Mouse (Mus musculus): ENCODE results near the gene Shld1. TPM values are rescaled to one million over a fixed set of nuclear protein-coding genes. Genes with fewer than 3 reads are reported as not detected.

Shld1 gene
- total and polyA plus RNA-seq, 2 experiments from 2014 or later = 14.1 to 23.3 TPM

DNA sequence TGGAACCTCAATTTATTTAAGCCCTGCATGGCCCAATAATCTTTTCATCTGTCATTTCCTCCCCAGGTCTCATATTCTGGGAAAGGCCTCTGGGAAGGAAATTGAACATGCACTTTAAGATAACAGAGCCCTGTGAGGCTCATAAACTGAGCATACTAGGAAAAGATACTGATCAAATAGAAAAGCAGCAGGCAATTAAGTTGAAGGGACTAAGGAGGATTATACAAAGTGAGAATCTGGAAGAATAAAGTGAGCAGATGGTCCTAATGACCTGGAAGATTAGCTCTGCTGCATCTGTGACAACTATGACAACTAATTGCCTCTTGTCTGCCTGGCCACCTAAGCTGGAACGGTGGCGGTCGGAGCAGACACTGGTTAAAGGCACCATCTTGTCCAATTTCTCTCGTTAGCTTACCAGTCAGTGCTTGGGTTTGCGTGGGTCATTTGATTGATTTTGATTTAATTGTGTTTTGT is 37.3 kb downstream of the Shld1 start:
- WGBS = 76% methylated on average over 5 of the region's 5 CpGs
- Histone ChIP-seq H3K36me3 (replicated peaks; ENCODE audit: control insufficient read depth, insufficient read depth, low read length) (no peaks in the 10 kb centered on the region), H3K9me3 (replicated peaks; ENCODE audit: control insufficient read depth, low read length) (no peaks in the 10 kb centered on the region), H3K27ac (ENCODE audit: low read depth) (no peak overlapping the region), H3K9ac (replicated peaks; ENCODE audit: low read depth, low read length) (no peak overlapping the region), H3K4me3 (ENCODE audit: low read depth, low read length) (no peak overlapping the region), H3K4me1 (ENCODE audit: control insufficient read depth, insufficient read depth) (peaks cover 4% of the 10 kb centered on the region; the same call in 1 of the 2 replicates), H3K4me2 (ENCODE audit: low read depth, low read length) (no peak overlapping the region), H3K27me3 (ENCODE audit: control insufficient read depth, insufficient read depth, low read length) (no peaks in the 10 kb centered on the region)
- ATAC-seq (ENCODE audit: insufficient read depth, low read depth) (no peak), DNase-seq (ENCODE audit: low spot score) (no peak)
- no peak for TF ChIP-seq CTCF (IDR thresholded peaks at IDR 0.05; ENCODE audit: low read depth)
- TF ChIP-seq EP300 (IDR thresholded peaks at IDR 0.05; ENCODE audit: low read depth) = no peak

- Histone ChIP-seq H3K9ac (replicated peaks; ENCODE audit: low read depth, low read length) (no peak overlapping the region), H3K9me3 (replicated peaks; ENCODE audit: control insufficient read depth, low read length) (no peaks in the 10 kb centered on the region), H3K4me2 (ENCODE audit: low read depth, low read length) (no peak overlapping the region), H3K36me3 (replicated peaks; ENCODE audit: control insufficient read depth, insufficient read depth, low read length) (no peaks in the 10 kb centered on the region), H3K4me1 (ENCODE audit: control insufficient read depth, insufficient read depth) (peaks cover 4% of the 10 kb centered on the region; the same call in 1 of the 2 replicates), H3K27ac (ENCODE audit: low read depth) (no peak overlapping the region), H3K27me3 (ENCODE audit: control insufficient read depth, insufficient read depth, low read length) (no peaks in the 10 kb centered on the region), H3K4me3 (ENCODE audit: low read depth, low read length) (no peak overlapping the region)
- DNase-seq (ENCODE audit: low spot score) (no peak), ATAC-seq (ENCODE audit: insufficient read depth, low read depth) (no peak)
- 91% methylated on average over 7 of the region's 7 CpGs for WGBS
- TF ChIP-seq CTCF (IDR thresholded peaks at IDR 0.05; ENCODE audit: low read depth) (no peak), EP300 (IDR thresholded peaks at IDR 0.05; ENCODE audit: low read depth) (no peak)
These were observed 37.8 kb downstream of the Shld1 start for GRCm38 (mm10) chr2:132724561-132724960.

GRCm38 (mm10) chr2:132725376-132725905 is 38.7 kb downstream of the Shld1 start:
- no peak overlapping the region for H3K4me2 ChIP-seq (ENCODE audit: low read depth, low read length)
- DNase-seq (ENCODE audit: low spot score) (no peak), ATAC-seq (ENCODE audit: insufficient read depth, low read depth) (no peak)
- peaks cover 4% of the 10 kb centered on the region; the same call in 1 of the 2 replicates for H3K4me1 ChIP-seq (ENCODE audit: control insufficient read depth, insufficient read depth)
- H3K9ac ChIP-seq (replicated peaks; ENCODE audit: low read depth, low read length) = no peak overlapping the region
- 82% methylated on average over 9 of the region's 9 CpGs for WGBS
- no peaks in the 10 kb centered on the region for H3K9me3 ChIP-seq (replicated peaks; ENCODE audit: control insufficient read depth, low read length)
- no peak overlapping the region for H3K4me3 ChIP-seq (ENCODE audit: low read depth, low read length)
- H3K27ac ChIP-seq (ENCODE audit: low read depth) = no peak overlapping the region
- TF ChIP-seq CTCF (IDR thresholded peaks at IDR 0.05; ENCODE audit: low read depth) = no peak
- TF ChIP-seq EP300 (IDR thresholded peaks at IDR 0.05; ENCODE audit: low read depth) = no peak
- H3K36me3 ChIP-seq (replicated peaks; ENCODE audit: control insufficient read depth, insufficient read depth, low read length) = no peaks in the 10 kb centered on the region
- no peaks in the 10 kb centered on the region for H3K27me3 ChIP-seq (ENCODE audit: control insufficient read depth, insufficient read depth, low read length)

- Histone ChIP-seq H3K9me3 (replicated peaks; ENCODE audit: control insufficient read depth, low read length) (no peaks in the 10 kb centered on the region), H3K36me3 (replicated peaks; ENCODE audit: control insufficient read depth, insufficient read depth, low read length) (no peaks in the 10 kb centered on the region), H3K27me3 (ENCODE audit: control insufficient read depth, insufficient read depth, low read length) (no peaks in the 10 kb centered on the region), H3K4me3 (ENCODE audit: low read depth, low read length) (no peak overlapping the region), H3K27ac (ENCODE audit: low read depth) (no peak overlapping the region), H3K4me2 (ENCODE audit: low read depth, low read length) (no peak overlapping the region), H3K4me1 (ENCODE audit: control insufficient read depth, insufficient read depth) (peaks cover 2% of the 10 kb centered on the region; the same call in 1 of the 2 replicates), H3K9ac (replicated peaks; ENCODE audit: low read depth, low read length) (no peak overlapping the region)
- WGBS = 88% methylated on average over 2 of the region's 2 CpGs
- no peak for DNase-seq (ENCODE audit: low spot score)
- no peak for TF ChIP-seq EP300 (IDR thresholded peaks at IDR 0.05; ENCODE audit: low read depth)
- TF ChIP-seq CTCF (IDR thresholded peaks at IDR 0.05; ENCODE audit: low read depth) = no peak
- no peak for ATAC-seq (ENCODE audit: insufficient read depth, low read depth)
These were observed 39.4 kb downstream of the Shld1 start for GRCm38 (mm10) chr2:132726156-132726555.

DNA sequence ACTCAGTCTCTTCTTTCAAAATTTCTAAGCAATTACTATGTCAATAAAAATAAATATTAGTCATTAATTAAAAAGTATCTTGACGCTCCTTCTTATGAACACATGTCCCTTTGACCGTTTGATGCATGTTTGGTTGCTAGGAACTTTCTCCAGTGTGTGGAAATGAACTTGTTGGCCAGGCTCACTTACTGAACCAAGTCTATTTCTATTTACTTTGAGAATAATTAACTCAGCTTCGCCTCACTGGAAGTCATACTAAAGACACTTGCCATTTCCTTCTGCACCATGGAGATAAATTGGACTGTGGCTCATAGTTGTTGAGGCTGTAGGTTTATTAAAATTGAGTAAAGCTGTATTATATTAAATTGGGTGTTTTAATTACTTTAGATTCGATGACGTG is 46.2 kb downstream of the Shld1 start:
- no peak for TF ChIP-seq CTCF (IDR thresholded peaks at IDR 0.05; ENCODE audit: low read depth)
- no peak for TF ChIP-seq EP300 (IDR thresholded peaks at IDR 0.05; ENCODE audit: low read depth)
- Histone ChIP-seq H3K27me3 (ENCODE audit: control insufficient read depth, insufficient read depth, low read length) (no peaks in the 10 kb centered on the region), H3K9me3 (replicated peaks; ENCODE audit: control insufficient read depth, low read length) (no peaks in the 10 kb centered on the region), H3K27ac (ENCODE audit: low read depth) (no peak overlapping the region), H3K4me1 (ENCODE audit: control insufficient read depth, insufficient read depth) (no peaks in the 10 kb centered on the region), H3K36me3 (replicated peaks; ENCODE audit: control insufficient read depth, insufficient read depth, low read length) (no peaks in the 10 kb centered on the region), H3K9ac (replicated peaks; ENCODE audit: low read depth, low read length) (no peak overlapping the region), H3K4me2 (ENCODE audit: low read depth, low read length) (no peak overlapping the region), H3K4me3 (ENCODE audit: low read depth, low read length) (no peak overlapping the region)
- ATAC-seq (ENCODE audit: insufficient read depth, low read depth) (no peak), DNase-seq (ENCODE audit: low spot score) (no peak)
- WGBS = 84% methylated on average over 5 of the region's 5 CpGs

Measured in heart, postnatal 0 days (tissue).